Mouse (Mus musculus) kidney, postnatal 25 days (tissue): ENCODE data around the gene Cd55b.
"Not testable (repeated sequence)": the region's sequence is repeated elsewhere in the genome, so short reads cannot be mapped to it uniquely, and the experiment has no call there.

Experiments used
- DNase-seq, 2 experiments: peaks; one replicate each; pipeline ENCODE4 v3.0.0; 2021; ENCODE audit warnings: mixed read lengths in 2 of 2

Gene Cd55b

GRCm38 (mm10) chr1:130422664-130423111 is at the start of gene Cd55b:
Gene Cd55b (minus strand): TSS chr1:130423009.
- peak; percentile 21 to 42 for DNase-seq

- peak in 1 of 2 experiments; percentile 36 for DNase-seq
Measured at GRCm38 (mm10) chr1:130470074-130470473, 47.3 kb upstream of the Cd55b start.

GRCm38 (mm10) chr1:130467453-130467852 is 44.6 kb upstream of the Cd55b start:
- DNase-seq: no peak

- no peak for DNase-seq
Measured at GRCm38 (mm10) chr1:130464173-130464572, 41.4 kb upstream of the Cd55b start.

GRCm38 (mm10) chr1:130462867-130463266 is 40.1 kb upstream of the Cd55b start:
- DNase-seq: no peak

GRCm38 (mm10) chr1:130462084-130462861 is 39.5 kb upstream of the Cd55b start, which contains the start of gene Cd55:
Gene Cd55 (minus strand): TSS chr1:130462744.
- peak; percentile 85 to 88 for DNase-seq

- DNase-seq: no peak
Measured at GRCm38 (mm10) chr1:130455111-130455510, 32.3 kb upstream of the Cd55b start.

GRCm38 (mm10) chr1:130442930-130443329 is 20.1 kb upstream of the Cd55b start:
- DNase-seq: not testable (repeated sequence)

GRCm38 (mm10) chr1:130430920-130431319 is 8.1 kb upstream of the Cd55b start:
- no peak for DNase-seq

- not testable (repeated sequence) for DNase-seq
Measured at GRCm38 (mm10) chr1:130428667-130429066, 5.9 kb upstream of the Cd55b start.

GRCm38 (mm10) chr1:130427175-130427853 is 4.5 kb upstream of the Cd55b start:
- not testable (repeated sequence) for DNase-seq

- DNase-seq: not testable (repeated sequence)
Measured at GRCm38 (mm10) chr1:130422033-130422432, 776 bp downstream of the Cd55b start.

GRCm38 (mm10) chr1:130397109-130397508 is 25.7 kb downstream of the Cd55b start:
- not testable (repeated sequence) for DNase-seq

GRCm38 (mm10) chr1:130387282-130387681 is 35.5 kb downstream of the Cd55b start:
- not testable (repeated sequence) for DNase-seq

GRCm38 (mm10) chr1:130377726-130378429 is 44.9 kb downstream of the Cd55b start:
- no peak for DNase-seq

GRCm38 (mm10) chr1:130374173-130374785 is 48.5 kb downstream of the Cd55b start:
- DNase-seq: no peak

GRCm38 (mm10) chr1:130373398-130374083 is 49.3 kb downstream of the Cd55b start:
- no peak for DNase-seq

GRCm38 (mm10) chr1:130371895-130372528 is 50.8 kb downstream of the Cd55b start:
- peak; percentile 36 to 55 for DNase-seq

- no peak for DNase-seq
Measured at GRCm38 (mm10) chr1:130371291-130371690, 51.5 kb downstream of the Cd55b start.

GRCm38 (mm10) chr1:130350077-130350635 is 72.7 kb downstream of the Cd55b start:
- peak in 1 of 2 experiments; percentile 28 for DNase-seq

- DNase-seq: no peak
Measured at GRCm38 (mm10) chr1:130342429-130342828, 80.4 kb downstream of the Cd55b start.
